Mouse (Mus musculus) adrenal gland, adult 10 weeks (tissue): ENCODE measurements around the gene Ccnd3. TPM values are rescaled to one million over a fixed set of nuclear protein-coding genes. Genes with fewer than 3 reads are reported as not detected.

ENCODE experiments used
- polyA plus RNA-seq: library from polyadenylated mRNA; stranded (reverse); fragments of 350-450 nt; fragmentation: Illumina TruSeq; extraction: RNeasy Lipid Tissue Mini Kit (QIAGEN cat#74804); gene quantifications from one replicate; pipeline ENCODE4 v1.2.3, GENCODE M21; 2014; ENCODE audit warnings: low read depth, low replicate concordance

The Ccnd3 gene
- polyA plus RNA-seq: 27.5 TPM

GRCm38 (mm10) chr17:47504941-47505346 lies at the start of gene Ccnd3:
Gene Ccnd3, plus strand, starts transcription at chr17:47505051.

GRCm38 (mm10) chr17:47501946-47502706 lies 2.7 kb upstream of the Ccnd3 start, which contains the start of gene Taf8:
Gene Taf8, minus strand, starts transcription at chr17:47502292.

DNA sequence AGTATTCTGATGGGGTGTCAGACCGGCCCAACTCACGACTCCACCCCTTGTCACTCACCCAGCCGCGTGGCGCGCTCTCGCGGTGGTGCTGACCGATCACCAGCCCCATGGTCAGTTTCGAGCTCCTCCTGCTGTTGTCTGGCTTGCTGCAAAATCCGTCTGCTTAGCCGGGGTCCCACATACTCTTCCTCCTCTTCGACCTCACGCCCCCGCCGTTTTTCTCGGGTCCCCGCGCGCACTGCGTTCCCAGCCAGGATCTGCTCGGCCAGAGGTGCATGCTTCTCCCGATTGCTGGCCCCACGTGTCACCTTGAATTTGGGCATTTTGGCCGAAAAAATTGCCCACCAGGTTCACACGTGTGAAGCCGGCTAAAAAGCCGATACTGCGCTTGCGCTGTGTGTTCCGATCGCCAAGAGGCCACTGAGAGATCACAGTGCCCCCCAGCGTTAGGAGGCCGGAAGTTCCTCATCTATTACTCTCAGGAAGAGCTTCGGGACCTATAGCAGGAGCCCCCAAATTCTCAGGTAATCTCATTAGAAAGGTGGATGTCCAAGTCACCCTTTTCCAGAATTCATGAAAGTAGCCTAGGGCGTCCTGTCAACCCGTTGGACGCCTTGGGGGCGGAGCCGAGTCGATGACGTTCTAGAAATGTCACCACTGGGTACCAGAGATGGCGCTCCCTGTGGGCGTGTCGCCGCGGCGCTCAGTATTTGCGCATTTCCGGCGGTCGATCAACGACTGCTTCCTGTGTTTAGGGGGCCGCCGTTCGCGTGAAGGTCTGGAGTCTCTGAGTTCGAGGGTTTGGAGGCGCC lies 106.2 kb downstream of the Ccnd3 start, which contains the start of the genes Bysl, Med20 and Gm20517:
TSS of gene Bysl (minus strand) at position 644 of the 812 bp plus-strand sequence.
TSS of gene Med20 (plus strand) at position 734 of the 812 bp plus-strand sequence.
TSS of gene Gm20517 (plus strand) at position 741 of the 812 bp plus-strand sequence.

DNA sequence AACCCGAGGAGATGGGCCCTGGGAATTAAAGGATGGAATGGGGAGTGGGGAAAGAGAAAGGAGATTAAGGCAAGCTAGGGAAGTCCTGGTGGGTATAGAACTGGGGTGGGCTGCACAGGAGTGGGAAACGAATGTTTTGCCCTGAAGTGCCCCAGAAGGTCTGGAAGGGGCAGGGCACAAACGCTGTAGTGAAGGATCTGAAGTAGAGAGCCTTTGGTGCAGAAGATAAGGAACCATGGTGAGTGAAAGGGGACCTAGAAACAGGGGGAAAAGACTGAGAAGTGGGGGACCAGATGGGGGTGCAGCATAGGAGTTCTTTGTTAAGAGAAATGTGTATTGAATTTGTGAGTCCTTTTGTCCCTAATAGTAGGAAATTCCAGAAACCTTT lies 125.8 kb downstream of the Ccnd3 start, which contains the start of gene Usp49:
TSS of gene Usp49 (plus strand) at position 13 of the 388 bp plus-strand sequence.

Other genes starting within 250 kb of the Ccnd3 start
- 99.0 TPM for gene Mrps10, start 136.2 kb upstream of the Ccnd3 start, polyA plus RNA-seq
- 0.47 TPM for gene Guca1b, start 119.7 kb upstream of the Ccnd3 start, polyA plus RNA-seq
- not detected for gene Guca1a, start 104.5 kb upstream of the Ccnd3 start, polyA plus RNA-seq
- not detected for gene AI661453, start 68.4 kb upstream of the Ccnd3 start, polyA plus RNA-seq
- not detected for gene 1700001C19Rik, start 67.7 kb upstream of the Ccnd3 start, polyA plus RNA-seq
- gene Taf8, start 2.8 kb upstream of the Ccnd3 start, polyA plus RNA-seq: 6.2 TPM
- gene Bysl, start 106.4 kb downstream of the Ccnd3 start, polyA plus RNA-seq: 2.0 TPM
- 16.0 TPM for gene Med20, start 106.5 kb downstream of the Ccnd3 start, polyA plus RNA-seq
- 0.52 TPM for gene Gm20517, start 106.5 kb downstream of the Ccnd3 start, polyA plus RNA-seq
- gene Usp49, start 125.6 kb downstream of the Ccnd3 start, polyA plus RNA-seq: 2.7 TPM
- gene Tomm6, start 183.3 kb downstream of the Ccnd3 start, polyA plus RNA-seq: 27.5 TPM
- gene Frs3, start 184.0 kb downstream of the Ccnd3 start, polyA plus RNA-seq: 0.47 TPM
- not detected for gene Gm21981, start 189.4 kb downstream of the Ccnd3 start, polyA plus RNA-seq
- gene Prickle4, start 189.7 kb downstream of the Ccnd3 start, polyA plus RNA-seq: not detected
- gene Pgc, start 221.8 kb downstream of the Ccnd3 start, polyA plus RNA-seq: not detected
- not detected for gene Tfeb, start 232.0 kb downstream of the Ccnd3 start, polyA plus RNA-seq